Mouse (Mus musculus) embryonic facial prominence, embryonic 13.5 days (tissue): ENCODE measurements around the gene Clba1. TPM values are rescaled to one million over a fixed set of nuclear protein-coding genes. Genes with fewer than 3 reads are reported as not detected.

Source experiments
- ATAC-seq: fragments of 200-750 bp; cut with Nextera tagmentation; 2 replicates; pipeline ENCODE4 v1.8.0; 2017; ENCODE audit warnings: low read depth; ENCODE audit not compliant: insufficient number of reproducible peaks, insufficient read depth, low FRiP score, low TSS enrichment
- H3K27ac ChIP-seq: fragments of 300-500 bp; sonication (generic); 2 replicates; pipeline ENCODE4 v1.5.1; 2015; ENCODE audit warnings: moderate library complexity, mild to moderate bottlenecking, inconsistent platforms
- H3K27me3 ChIP-seq: fragments of 300-500 bp; sonication (generic); 2 replicates; pipeline ENCODE4 v1.6.1; 2015; ENCODE audit warnings: mild to moderate bottlenecking, inconsistent platforms
- H3K36me3 ChIP-seq: fragments of 300-500 bp; sonication (generic); 2 replicates; pipeline ENCODE4 v1.6.1; 2015; ENCODE audit warnings: mild to moderate bottlenecking, inconsistent platforms
- H3K4me1 ChIP-seq: fragments of 300-500 bp; sonication (generic); 2 replicates; pipeline ENCODE4 v1.6.1; 2015; ENCODE audit warnings: inconsistent platforms
- H3K4me2 ChIP-seq: fragments of 300-500 bp; sonication (generic); 2 replicates; pipeline ENCODE4 v1.6.1; 2015; ENCODE audit warnings: moderate library complexity, mild to moderate bottlenecking, inconsistent platforms
- H3K4me3 ChIP-seq: fragments of 300-500 bp; sonication (generic); 2 replicates; pipeline ENCODE4 v1.5.1; 2015; ENCODE audit warnings: mild to moderate bottlenecking, inconsistent platforms
- H3K9ac ChIP-seq: fragments of 300-500 bp; sonication (generic); 2 replicates; pipeline ENCODE4 v1.6.1; 2015; ENCODE audit warnings: mild to moderate bottlenecking, inconsistent platforms
- H3K9me3 ChIP-seq: fragments of 300-500 bp; sonication (generic); 2 replicates; pipeline ENCODE4 v1.6.1; 2016; ENCODE audit warnings: inconsistent platforms
- WGBS: fragments of 180-500 bp; shearing (Covaris S2); methylation state at CpG from one replicate; pipeline ENCODE4 v1.1.7; 2015; ENCODE audit warnings: mixed read lengths; 5-methylcytosine and 5-hydroxymethylcytosine counted together
- polyA plus RNA-seq: library from polyadenylated mRNA; unstranded; fragments of >200 nt; fragmentation: Nextera tagmentation; extraction: Ambion mirVana; gene quantifications from 2 replicates; pipeline ENCODE4 v1.2.1, GENCODE M21; 2015

The Clba1 gene
- polyA plus RNA-seq, 1 experiment from 2014 or later: 9.8 TPM

DNA sequence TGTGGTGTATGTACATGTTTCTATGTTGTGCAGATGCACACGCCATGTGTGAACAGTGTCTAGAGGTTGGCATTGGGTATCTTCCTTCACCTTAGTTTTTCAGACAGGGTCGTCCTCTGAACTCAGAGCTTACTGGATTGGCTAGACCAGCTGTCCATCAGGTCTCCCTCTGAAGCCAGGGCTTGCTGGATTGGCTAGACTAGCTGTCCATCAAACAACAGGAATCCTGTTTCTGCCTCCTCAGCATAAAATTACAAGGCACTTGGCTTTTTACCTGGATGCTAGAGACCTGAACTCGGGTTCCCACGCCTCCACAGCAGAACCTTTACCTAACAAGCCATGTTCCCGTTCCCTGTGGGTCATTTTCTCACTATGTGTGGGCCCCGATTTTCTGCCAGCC lies 39.7 kb upstream of the Clba1 start:
- Histone ChIP-seq H3K27ac (no peak overlapping the region), H3K27me3 (no peaks in the 10 kb centered on the region), H3K9ac (no peak overlapping the region), H3K4me3 (no peak overlapping the region), H3K9me3 (no peaks in the 10 kb centered on the region), H3K36me3 (no peaks in the 10 kb centered on the region), H3K4me2 (no peak overlapping the region), H3K4me1 (0 out of 2 replicates have a peak, but pooled peaks cover 5% of the 10 kb centered on the region)
- ATAC-seq: no peak
- WGBS: 77% methylated on average over 6 of the region's 6 CpGs

DNA sequence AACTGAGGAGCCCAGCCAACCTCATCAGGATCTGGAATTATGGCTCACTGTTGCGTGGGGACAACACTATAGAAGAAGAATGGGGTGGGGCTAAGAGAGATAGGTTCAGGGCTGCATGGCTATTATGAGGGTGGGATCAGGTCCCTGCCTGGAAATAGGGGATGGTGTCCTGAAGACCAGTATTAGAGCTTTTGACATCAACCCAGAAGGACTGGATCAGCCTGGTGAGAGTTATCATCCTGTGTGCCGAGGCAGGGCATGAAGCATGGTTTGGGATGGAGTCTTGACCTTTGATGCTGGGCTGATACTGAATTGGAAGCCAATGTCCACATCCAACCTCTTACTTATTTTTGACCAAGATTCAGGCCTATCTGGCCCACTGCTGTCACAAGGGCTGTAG lies 39.0 kb upstream of the Clba1 start:
- Histone ChIP-seq H3K4me2 (no peak overlapping the region), H3K9me3 (no peaks in the 10 kb centered on the region), H3K27me3 (no peaks in the 10 kb centered on the region), H3K4me3 (no peak overlapping the region), H3K9ac (no peak overlapping the region), H3K36me3 (no peaks in the 10 kb centered on the region), H3K4me1 (0 out of 2 replicates have a peak, but pooled peaks cover 5% of the 10 kb centered on the region), H3K27ac (no peak overlapping the region)
- ATAC-seq: no peak
- 61% methylated on average over 2 of the region's 2 CpGs for WGBS

DNA sequence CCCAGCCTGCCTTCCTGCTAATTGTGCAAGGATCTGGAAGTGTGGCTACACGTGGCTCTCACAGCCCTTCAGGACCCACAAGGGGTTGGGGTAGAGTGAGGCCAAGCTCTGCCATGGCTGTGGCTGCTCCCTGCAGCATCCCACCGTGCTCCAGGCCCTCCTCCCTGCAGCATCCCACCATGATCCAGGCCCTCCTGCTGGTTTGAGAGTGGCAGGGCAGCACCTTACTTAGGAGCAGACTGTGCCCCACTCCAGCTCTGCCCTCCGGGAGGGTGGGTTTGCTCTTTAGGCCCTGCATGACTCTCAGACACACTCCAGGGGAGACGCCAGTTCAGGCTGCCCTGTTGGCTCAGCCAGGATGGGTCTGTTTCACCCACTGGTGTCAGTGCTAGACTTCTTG lies 38.3 kb upstream of the Clba1 start:
- Histone ChIP-seq H3K27me3 (no peaks in the 10 kb centered on the region), H3K4me3 (no peak overlapping the region), H3K9ac (no peak overlapping the region), H3K36me3 (no peaks in the 10 kb centered on the region), H3K4me2 (no peak overlapping the region), H3K4me1 (0 out of 2 replicates have a peak, but pooled peaks cover 5% of the 10 kb centered on the region), H3K9me3 (peaks cover under 1% of the 10 kb centered on the region; the same call in 1 of the 2 replicates), H3K27ac (no peak overlapping the region)
- ATAC-seq: no peak
- 76% methylated on average over 4 of the region's 4 CpGs for WGBS

DNA sequence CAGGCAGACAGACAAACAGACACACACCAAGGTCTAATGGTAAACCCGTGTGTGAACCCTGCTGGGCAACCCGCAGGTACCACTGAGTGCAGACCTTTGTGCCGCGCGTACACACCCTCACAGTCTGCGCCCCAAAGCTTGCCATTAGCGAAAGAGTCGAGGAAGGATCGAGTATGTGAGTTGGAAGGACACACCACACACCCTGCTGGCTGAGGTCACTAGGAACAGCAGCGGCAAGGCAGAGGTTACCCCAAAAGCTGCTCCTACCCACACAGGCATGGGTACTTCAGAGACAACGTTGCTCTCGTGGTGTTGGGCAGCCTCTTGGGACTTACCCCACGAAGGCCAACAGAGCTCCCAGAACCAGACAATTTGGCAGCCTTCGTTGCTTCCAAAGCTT lies 36.4 kb upstream of the Clba1 start:
- no peak for ATAC-seq

DNA sequence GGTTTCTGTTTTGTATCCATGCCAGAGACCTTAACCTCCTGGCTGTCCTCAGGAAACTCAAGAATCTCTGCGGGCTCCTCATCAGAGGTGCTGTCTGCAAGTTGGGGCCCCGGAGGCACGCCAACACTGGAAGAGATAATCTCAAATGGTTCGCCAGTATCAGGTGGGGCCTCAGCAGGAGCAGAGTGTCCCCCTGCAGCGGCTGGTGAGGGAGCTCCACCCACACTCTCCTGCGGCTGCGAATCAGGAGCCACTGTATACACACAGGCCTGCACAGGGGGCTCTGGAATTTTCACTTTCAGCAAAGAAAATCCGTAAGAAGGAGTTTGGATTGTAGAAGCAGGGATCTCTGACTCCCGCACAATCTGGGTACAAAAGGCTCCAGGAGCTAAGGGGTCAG lies 35.4 kb upstream of the Clba1 start:
- Histone ChIP-seq H3K9ac (no peak overlapping the region), H3K4me3 (no peak overlapping the region), H3K36me3 (no peaks in the 10 kb centered on the region), H3K9me3 (peaks cover 4% of the 10 kb centered on the region; the same call in 1 of the 2 replicates), H3K27ac (no peak overlapping the region), H3K27me3 (no peaks in the 10 kb centered on the region), H3K4me1 (0 out of 2 replicates have a peak, but pooled peaks cover 5% of the 10 kb centered on the region), H3K4me2 (0 out of 2 replicates have a peak overlapping the region, but pooled peaks have one; percentile 7)
- ATAC-seq: no peak
- 39% methylated on average over 9 of the region's 9 CpGs for WGBS

More for the DNA sequence above, 36.4 kb upstream of the Clba1 start:
- Histone ChIP-seq H3K9me3 (peaks cover 4% of the 10 kb centered on the region; the same call in 1 of the 2 replicates), H3K9ac (no peak overlapping the region), H3K27ac (no peak overlapping the region), H3K27me3 (no peaks in the 10 kb centered on the region), H3K36me3 (no peaks in the 10 kb centered on the region), H3K4me3 (no peak overlapping the region), H3K4me2 (no peak overlapping the region), H3K4me1 (0 out of 2 replicates have a peak, but pooled peaks cover 5% of the 10 kb centered on the region)
- 88% methylated on average over 14 of the region's 14 CpGs for WGBS

DNA sequence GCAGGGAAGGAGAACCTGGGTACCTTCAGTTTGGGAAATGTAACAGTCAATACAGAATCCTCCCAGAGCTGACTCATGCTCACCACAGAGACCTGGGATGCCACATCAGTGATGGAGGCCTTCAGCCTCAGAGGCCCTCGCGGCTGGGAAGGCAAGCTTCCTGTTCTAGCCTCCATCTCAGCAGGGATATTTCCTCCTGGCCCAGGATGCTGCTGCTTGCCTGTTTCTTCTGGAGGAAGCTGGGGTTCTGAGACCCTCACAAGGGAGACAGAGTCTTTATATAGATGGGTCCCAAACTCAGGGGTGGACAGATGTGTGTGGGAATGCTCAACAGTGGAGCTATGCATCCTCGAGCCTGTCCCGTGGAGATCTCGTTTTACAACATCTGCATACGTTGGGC lies 34.7 kb upstream of the Clba1 start:
- Histone ChIP-seq H3K36me3 (no peaks in the 10 kb centered on the region), H3K9ac (no peak overlapping the region), H3K4me2 (no peak overlapping the region), H3K27ac (no peak overlapping the region), H3K9me3 (peaks cover 4% of the 10 kb centered on the region; the same call in 1 of the 2 replicates), H3K4me1 (0 out of 2 replicates have a peak, but pooled peaks cover 5% of the 10 kb centered on the region), H3K4me3 (no peak overlapping the region), H3K27me3 (no peaks in the 10 kb centered on the region)
- WGBS: 85% methylated on average over 6 of the region's 6 CpGs
- no peak for ATAC-seq

DNA sequence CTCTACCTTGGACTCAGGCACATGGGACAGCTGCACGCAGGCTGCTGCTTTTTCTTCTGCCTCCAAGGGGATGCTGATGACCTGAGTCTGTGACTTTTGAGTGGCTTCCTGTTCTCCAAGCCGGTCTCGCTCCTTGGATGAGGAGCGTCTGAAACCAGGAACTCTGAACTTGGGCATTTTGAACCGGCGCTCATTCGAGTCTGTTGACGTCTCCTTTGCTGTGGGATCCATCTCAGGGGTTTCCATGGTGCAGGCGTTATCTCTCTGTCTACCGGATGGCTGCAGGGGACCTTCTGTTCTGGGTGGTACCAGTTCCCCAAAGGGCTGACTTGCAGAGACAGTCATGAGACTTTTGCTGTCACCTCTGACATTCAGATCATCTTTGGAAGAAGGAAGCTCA lies 34.3 kb upstream of the Clba1 start:
- Histone ChIP-seq H3K36me3 (no peaks in the 10 kb centered on the region), H3K4me2 (no peak overlapping the region), H3K4me1 (0 out of 2 replicates have a peak, but pooled peaks cover 5% of the 10 kb centered on the region), H3K9me3 (peaks cover 4% of the 10 kb centered on the region; the same call in 1 of the 2 replicates), H3K27ac (no peak overlapping the region), H3K4me3 (no peak overlapping the region), H3K9ac (no peak overlapping the region), H3K27me3 (no peaks in the 10 kb centered on the region)
- ATAC-seq: no peak
- WGBS: 93% methylated on average over 10 of the region's 10 CpGs

DNA sequence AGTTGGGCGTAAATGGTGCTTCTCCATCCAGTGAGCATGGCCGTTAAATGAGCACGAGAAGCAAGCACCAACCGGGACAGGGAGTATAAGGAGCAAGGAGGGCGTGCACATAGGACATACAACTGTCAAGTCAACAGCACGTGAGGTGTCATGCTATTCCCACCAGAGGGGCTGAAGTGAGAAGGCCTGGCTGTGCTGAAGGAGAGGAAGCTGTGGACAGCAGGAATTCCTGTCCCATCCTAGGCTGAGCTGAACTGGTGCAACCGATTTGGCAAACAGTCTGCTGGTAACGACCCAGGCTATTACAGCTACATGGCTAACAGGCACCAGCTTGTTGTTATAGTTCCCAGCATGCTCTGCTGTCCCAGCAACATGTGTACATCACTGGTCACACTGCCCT lies 17.7 kb upstream of the Clba1 start:
- Histone ChIP-seq H3K27ac (no peak overlapping the region), H3K9ac (no peak overlapping the region), H3K4me1 (peaks cover 36% of the 10 kb centered on the region), H3K36me3 (no peaks in the 10 kb centered on the region), H3K4me3 (no peak overlapping the region), H3K9me3 (no peaks in the 10 kb centered on the region), H3K4me2 (no peak overlapping the region), H3K27me3 (no peaks in the 10 kb centered on the region)
- ATAC-seq: no peak
- WGBS: 68% methylated on average over 8 of the region's 8 CpGs

DNA sequence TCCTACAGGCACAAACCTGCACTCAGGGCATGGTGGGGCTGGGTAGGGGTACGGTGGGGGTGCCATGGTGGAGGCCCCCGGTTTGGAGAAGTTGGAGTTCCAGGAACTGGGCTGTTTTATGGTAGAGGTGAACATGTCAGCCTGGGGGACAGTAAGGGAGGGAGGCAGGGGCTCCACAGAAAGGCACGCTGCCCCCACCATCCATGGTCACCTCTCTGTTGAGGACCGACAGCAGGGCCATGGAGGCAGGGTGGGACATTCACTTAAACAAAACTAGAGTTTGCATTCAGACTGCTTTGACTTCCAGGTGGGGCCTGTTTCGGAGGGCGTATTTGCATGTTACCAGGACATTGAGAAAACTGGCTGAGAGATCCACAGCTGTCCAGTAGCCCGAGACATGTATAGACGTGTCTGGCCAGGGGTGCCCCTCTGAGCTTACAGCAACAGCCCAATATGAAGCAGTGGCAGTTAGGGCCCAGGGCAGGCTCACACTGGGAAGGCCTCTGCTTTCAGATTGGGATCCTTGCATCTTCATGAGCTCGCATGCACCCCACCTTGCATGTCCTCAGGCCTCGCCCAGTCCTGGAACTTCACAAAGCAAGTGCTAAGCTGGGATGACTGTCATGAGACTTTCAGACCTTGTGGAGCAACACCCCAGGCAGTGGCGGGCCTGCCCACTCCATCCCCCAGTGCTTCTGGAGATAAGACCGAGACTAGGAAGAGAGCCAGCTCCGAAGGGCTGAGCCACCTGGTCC lies 15.0 kb upstream of the Clba1 start:
- H3K9ac ChIP-seq: peak overlapping the region; percentile 37; the same call in 1 of the 2 replicates
- no peak overlapping the region for H3K4me3 ChIP-seq
- H3K27ac ChIP-seq: peak overlapping the region; percentile 1; the same call in 1 of the 2 replicates
- H3K9me3 ChIP-seq: no peaks in the 10 kb centered on the region
- no peaks in the 10 kb centered on the region for H3K36me3 ChIP-seq
- peaks cover 8% of the 10 kb centered on the region; the same call in 1 of the 2 replicates for H3K27me3 ChIP-seq
- H3K4me1 ChIP-seq: peaks cover 52% of the 10 kb centered on the region
- no peak for ATAC-seq
- H3K4me2 ChIP-seq: no peak overlapping the region
- 62% methylated on average over 13 of the region's 13 CpGs for WGBS

DNA sequence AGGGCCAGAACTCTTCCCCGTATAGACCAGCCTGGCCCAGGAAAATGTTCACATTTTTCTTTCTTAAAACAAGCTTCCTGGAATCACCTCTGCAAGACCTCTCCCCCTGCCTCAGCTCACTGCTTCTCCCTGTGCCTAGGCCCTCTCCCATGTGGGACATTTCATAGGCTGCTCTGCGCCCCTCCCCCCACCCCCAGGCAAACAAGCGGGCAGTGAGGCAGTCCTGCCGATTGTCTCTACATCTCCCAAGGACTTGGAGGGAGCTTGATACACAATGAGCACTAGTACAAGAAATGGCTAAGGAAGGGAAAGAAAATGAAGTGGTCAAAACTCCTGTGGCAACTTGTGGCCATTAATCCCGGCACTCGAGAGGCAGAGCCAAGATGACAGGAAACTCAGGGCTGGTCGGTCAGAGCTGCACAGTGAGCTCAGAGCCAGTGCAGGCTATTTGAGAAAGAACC lies 14.4 kb upstream of the Clba1 start:
- no peak for ATAC-seq
- peaks cover 8% of the 10 kb centered on the region; the same call in 1 of the 2 replicates for H3K27me3 ChIP-seq
- no peak overlapping the region for H3K4me2 ChIP-seq
- H3K36me3 ChIP-seq: no peaks in the 10 kb centered on the region
- no peak overlapping the region for H3K9ac ChIP-seq
- H3K4me3 ChIP-seq: no peak overlapping the region
- H3K9me3 ChIP-seq: no peaks in the 10 kb centered on the region
- H3K4me1 ChIP-seq: peaks cover 57% of the 10 kb centered on the region
- peak overlapping the region; percentile 1; the same call in 1 of the 2 replicates for H3K27ac ChIP-seq
- 23% methylated on average over 7 of the region's 7 CpGs for WGBS

DNA sequence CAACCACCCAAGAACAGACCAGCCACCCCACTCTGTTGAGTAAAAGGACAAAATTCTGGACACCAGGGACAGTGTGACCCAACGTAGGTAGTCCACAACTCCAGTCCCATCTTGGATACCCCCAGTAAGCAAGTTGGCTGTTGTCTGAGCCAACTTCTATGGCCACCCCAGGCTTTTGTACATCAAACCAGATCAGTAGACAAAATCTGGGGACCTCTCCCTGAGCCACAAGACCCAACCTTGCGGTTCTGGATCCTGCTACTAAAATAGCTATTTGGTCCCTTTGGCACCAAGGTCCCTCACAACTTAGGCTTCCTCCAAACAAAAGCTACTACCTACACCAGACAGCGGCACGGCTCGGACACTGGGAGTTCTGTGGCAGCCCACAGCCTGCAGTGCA lies 13.7 kb upstream of the Clba1 start:
- Histone ChIP-seq H3K36me3 (no peaks in the 10 kb centered on the region), H3K27ac (no peak overlapping the region), H3K4me2 (peak overlapping the region; percentile 27), H3K9ac (0 out of 2 replicates have a peak overlapping the region, but pooled peaks have one; percentile 16), H3K4me3 (no peak overlapping the region), H3K4me1 (peaks cover 57% of the 10 kb centered on the region), H3K9me3 (no peaks in the 10 kb centered on the region), H3K27me3 (peaks cover 8% of the 10 kb centered on the region; the same call in 1 of the 2 replicates)
- no peak for ATAC-seq
- 89% methylated on average over 5 of the region's 5 CpGs for WGBS
